Mouse (Mus musculus) layer of hippocampus, adult 18-20 months (tissue): Measurements from ENCODE around the gene Cbln1. TPM values are rescaled to one million over a fixed set of nuclear protein-coding genes. Genes with fewer than 3 reads are reported as not detected.

Experiments used
- DNase-seq, 2 experiments: peaks; one replicate each; pipeline ENCODE4 v3.0.0; 2022; ENCODE audit warnings: low spot score in 2 of 2
- long read RNA-seq: library from polyadenylated mRNA; stranded (forward); transcript quantifications from one replicate; pipeline ENCODE4 v2.0.0, GENCODE M21; 2021
- total RNA-seq, 2 experiments: library from RNA; stranded (reverse); gene quantifications; 2 replicates each; pipeline ENCODE4 v1.2.3; 2021

The Cbln1 gene
- 1 to 10 TPM; 2.6 to 5.3 TPM for total RNA-seq
- long read RNA-seq, partial matches to known transcripts, result 0 of 2 reads
- long read RNA-seq, other reads (novel, unspliced or antisense), result 0 of 2 reads

GRCm38 (mm10) chr8:87472271-87473236, at the start of gene Cbln1:
Cbln1 (minus strand) TSS chr8:87472609.
- peak; percentile 79 to 84 for DNase-seq

GRCm38 (mm10) chr8:87517132-87517531, 44.7 kb upstream of the Cbln1 start:
- no peak for DNase-seq

- DNase-seq, result no peak
These were observed 41.4 kb upstream of the Cbln1 start for GRCm38 (mm10) chr8:87513796-87514195.

- no peak for DNase-seq
These were observed 40.9 kb upstream of the Cbln1 start for GRCm38 (mm10) chr8:87513350-87513749.

GRCm38 (mm10) chr8:87512636-87513035, 40.2 kb upstream of the Cbln1 start:
- DNase-seq, result peak in 1 of 2 experiments; percentile 12

GRCm38 (mm10) chr8:87507046-87507445, 34.6 kb upstream of the Cbln1 start:
- DNase-seq, result no peak

- no peak for DNase-seq
These were observed 32.0 kb upstream of the Cbln1 start for GRCm38 (mm10) chr8:87504441-87504840.

- no peak for DNase-seq
These were observed 30.3 kb upstream of the Cbln1 start for GRCm38 (mm10) chr8:87502684-87503083.

- DNase-seq, result no peak
These were observed 25.2 kb upstream of the Cbln1 start for GRCm38 (mm10) chr8:87497641-87498040.

GRCm38 (mm10) chr8:87496511-87496910, 24.1 kb upstream of the Cbln1 start:
- no peak for DNase-seq

GRCm38 (mm10) chr8:87494862-87495261, 22.5 kb upstream of the Cbln1 start:
- DNase-seq, result no peak

- DNase-seq, result no peak
These were observed 17.5 kb upstream of the Cbln1 start for GRCm38 (mm10) chr8:87489841-87490415.

GRCm38 (mm10) chr8:87481396-87481795, 9.0 kb upstream of the Cbln1 start:
- no peak for DNase-seq

- no peak for DNase-seq
These were observed 5.8 kb upstream of the Cbln1 start for GRCm38 (mm10) chr8:87478221-87478620.

- DNase-seq, result no peak
These were observed 4.8 kb upstream of the Cbln1 start for GRCm38 (mm10) chr8:87477102-87477645.

GRCm38 (mm10) chr8:87475551-87475950, 3.1 kb upstream of the Cbln1 start:
- DNase-seq, result no peak

GRCm38 (mm10) chr8:87474379-87474778, 2.0 kb upstream of the Cbln1 start:
- DNase-seq, result no peak

GRCm38 (mm10) chr8:87473940-87474339, 1.5 kb upstream of the Cbln1 start:
- no peak for DNase-seq

GRCm38 (mm10) chr8:87473314-87473713, 905 bp upstream of the Cbln1 start:
- no peak for DNase-seq

GRCm38 (mm10) chr8:87471603-87472270, 672 bp downstream of the Cbln1 start:
- DNase-seq, result no peak

GRCm38 (mm10) chr8:87470834-87471602, 1.4 kb downstream of the Cbln1 start:
- DNase-seq, result no peak
